Mouse (Mus musculus) liver, embryonic 14.5 days (tissue): ENCODE data around the gene Zfyve26. TPM values are rescaled to one million over a fixed set of nuclear protein-coding genes. Genes with fewer than 3 reads are reported as not detected.

Experiments
- ATAC-seq: fragments of 200-750 bp; cut with Nextera tagmentation; 2 replicates; pipeline ENCODE4 v1.8.0; 2017; ENCODE audit warnings: moderate number of reproducible peaks, mild to moderate bottlenecking, moderate library complexity; ENCODE audit not compliant: insufficient read depth
- DNase-seq, 3 experiments: peaks; one replicate each; pipeline ENCODE4 v3.0.0-alpha.2; 2012 to 2013; ENCODE audit warnings: low read depth in 3 of 3, low spot score in 3 of 3
- H3K27ac ChIP-seq: fragments of 300-500 bp; sonication (generic); 2 replicates; pipeline ENCODE4 v1.5.1; 2014; ENCODE audit warnings: moderate library complexity, mild to moderate bottlenecking, control low read depth, inconsistent platforms
- H3K27me3 ChIP-seq: fragments of 300-500 bp; sonication (generic); 2 replicates; pipeline ENCODE4 v1.6.1; 2014; ENCODE audit warnings: mild to moderate bottlenecking, low read length, moderate library complexity; ENCODE audit not compliant: control insufficient read depth, insufficient read depth
- H3K36me3 ChIP-seq: fragments of 300-500 bp; sonication (generic); replicated peaks from 2 replicates; pipeline ENCODE4 v1.6.1; 2014; ENCODE audit warnings: low read depth; ENCODE audit not compliant: control insufficient read depth, insufficient read depth
- H3K4me1 ChIP-seq, 2 experiments: fragments of 200-500 bp in 1 of 2; fragments of 300-500 bp in 1 of 2; sonication (generic) in 1 of 2; replicated peaks; 2 replicates each; pipeline ENCODE4 v1.6.1; 2012 to 2014; ENCODE audit warnings: antibody characterized with exemption in 1 of 2, inconsistent platforms in 1 of 2, low read length in 1 of 2; ENCODE audit not compliant: control insufficient read depth in 2 of 2, insufficient read depth in 2 of 2
- H3K4me2 ChIP-seq: fragments of 300-500 bp; sonication (generic); 2 replicates; pipeline ENCODE4 v1.6.1; 2014; ENCODE audit warnings: low read depth, mild to moderate bottlenecking, control low read depth, moderate library complexity
- H3K4me3 ChIP-seq, 2 experiments: fragments of 200-500 bp in 1 of 2; fragments of 300-500 bp in 1 of 2; sonication (generic) in 1 of 2; 2 replicates each; pipeline ENCODE4 v1.5.1; 2012 to 2014; ENCODE audit warnings: low read depth in 2 of 2, low read length in 2 of 2, mild to moderate bottlenecking in 2 of 2, control low read depth in 1 of 2, inconsistent platforms in 1 of 2, moderate library complexity in 1 of 2; ENCODE audit not compliant: insufficient read depth in 1 of 2
- H3K9ac ChIP-seq: fragments of 300-500 bp; sonication (generic); replicated peaks from 2 replicates; pipeline ENCODE4 v1.6.1; 2014; ENCODE audit warnings: mild to moderate bottlenecking, control low read depth, moderate library complexity
- H3K9me3 ChIP-seq: fragments of 300-500 bp; sonication (generic); 2 replicates; pipeline ENCODE4 v1.6.1; 2016; ENCODE audit warnings: low read length, mixed read lengths; ENCODE audit not compliant: control insufficient read depth
- CTCF ChIP-seq: IDR thresholded peaks from 2 replicates; pipeline ENCODE4 v1.5.1; 2016; ENCODE audit warnings: antibody characterized with exemption, low read depth, control low read depth
- EP300 ChIP-seq: IDR thresholded peaks from 2 replicates; pipeline ENCODE4 v1.6.1; 2016; ENCODE audit warnings: antibody characterized with exemption, low read depth
- WGBS: fragments of 180-500 bp; shearing (Covaris S2); extraction: QIAGEN DNeasy Blood & Tissue Kit; methylation state at CpG from one replicate; pipeline ENCODE4 v1.1.7; 2014; ENCODE audit not compliant: insufficient replicate concordance; 5-methylcytosine and 5-hydroxymethylcytosine counted together
- polyA plus RNA-seq, 2 experiments: library from polyadenylated mRNA; depleted of rRNA in 1 of 2; stranded (reverse) in 1 of 2; unstranded in 1 of 2; fragments of >200 nt; fragmentation: Nextera tagmentation in 1 of 2; extraction: Ambion mirVana in 1 of 2; gene quantifications; 2 replicates each; pipeline versions ENCODE4 v1.2.1 to v1.2.3; 2012 to 2014

Gene Zfyve26
- polyA plus RNA-seq (2012; rRNA removed): 7.7 and 12.5 TPM in 2 replicates
- 7.0 and 7.6 TPM in 2 replicates for polyA plus RNA-seq (2014; fragmentation: Nextera tagmentation; extraction: Ambion mirVana)

- peak within 1 kb of the TSS; percentile 81 for H3K9ac ChIP-seq
- H3K27ac ChIP-seq: peak within 1 kb of the TSS; percentile 70
- peaks cover 1% of the 10 kb centered on the region; the same call in 1 of the 2 replicates for H3K36me3 ChIP-seq
- no peaks in the 10 kb centered on the region for H3K27me3 ChIP-seq
- H3K9me3 ChIP-seq: no peaks in the 10 kb centered on the region
- H3K4me2 ChIP-seq: peak within 1 kb of the TSS; percentile 99
- ATAC-seq (peak; percentile 89), DNase-seq (peak; percentile 95 to 96 (median 95))
- peak within 1 kb of the TSS; percentile 74 to 96 for H3K4me3 ChIP-seq
- TF ChIP-seq CTCF: peak; percentile 52
- TF ChIP-seq EP300: no peak
- WGBS: under 1% methylated on average over 29 of the region's 29 CpGs
- H3K4me1 ChIP-seq: peaks cover 0 to 6% of the 10 kb centered on the region in 2 experiments; a peak in 3 of 4 replicates
These were observed at the start of gene Zfyve26 for GRCm38 (mm10) chr12:79296126-79296816. Gene Zfyve26 (minus strand): TSS chr12:79296304.

- H3K4me3 ChIP-seq: no peak overlapping the region
- no peaks in the 10 kb centered on the region for H3K4me1 ChIP-seq
- no peak for ATAC-seq
- H3K36me3 ChIP-seq: no peaks in the 10 kb centered on the region
- no peak overlapping the region for H3K27ac ChIP-seq
- no peak overlapping the region for H3K4me2 ChIP-seq
- H3K9ac ChIP-seq: no peak overlapping the region
- 72% methylated on average over 6 of the region's 6 CpGs for WGBS
- no peaks in the 10 kb centered on the region for H3K27me3 ChIP-seq
- H3K9me3 ChIP-seq: no peaks in the 10 kb centered on the region
- TF ChIP-seq EP300 (no peak), CTCF (no peak)
- DNase-seq: no peak
These were observed 45.3 kb upstream of the Zfyve26 start for GRCm38 (mm10) chr12:79341291-79341845.

GRCm38 (mm10) chr12:79340513-79340912 lies 44.4 kb upstream of the Zfyve26 start:
- no peak for ATAC-seq
- no peak for DNase-seq
- Histone ChIP-seq H3K4me1 (no peaks in the 10 kb centered on the region), H3K27ac (no peak overlapping the region), H3K9ac (no peak overlapping the region), H3K27me3 (no peaks in the 10 kb centered on the region), H3K4me2 (no peak overlapping the region), H3K9me3 (no peaks in the 10 kb centered on the region), H3K4me3 (no peak overlapping the region), H3K36me3 (no peaks in the 10 kb centered on the region)
- WGBS: 71% methylated on average over 6 of the region's 6 CpGs
- TF ChIP-seq CTCF: no peak
- no peak for TF ChIP-seq EP300

- ATAC-seq (no peak), DNase-seq (no peak)
- Histone ChIP-seq H3K27ac (no peak overlapping the region), H3K9me3 (no peaks in the 10 kb centered on the region), H3K9ac (no peak overlapping the region), H3K4me1 (no peaks in the 10 kb centered on the region), H3K27me3 (no peaks in the 10 kb centered on the region), H3K4me2 (no peak overlapping the region), H3K36me3 (peaks cover 8% of the 10 kb centered on the region), H3K4me3 (no peak overlapping the region)
- WGBS: 75% methylated on average over 8 of the region's 8 CpGs
- TF ChIP-seq CTCF (no peak), EP300 (no peak)
These were observed 42.7 kb upstream of the Zfyve26 start for GRCm38 (mm10) chr12:79338791-79339190.

- Histone ChIP-seq H3K27me3 (no peaks in the 10 kb centered on the region), H3K9me3 (no peaks in the 10 kb centered on the region), H3K9ac (no peak overlapping the region), H3K4me2 (no peak overlapping the region), H3K27ac (no peak overlapping the region), H3K4me1 (peaks cover 0 to 4% of the 10 kb centered on the region in 2 experiments; a peak in 2 of 4 replicates), H3K36me3 (peaks cover 8% of the 10 kb centered on the region), H3K4me3 (no peak overlapping the region)
- no peak for TF ChIP-seq CTCF
- no peak for TF ChIP-seq EP300
- ATAC-seq: no peak
- WGBS: 69% methylated on average over 4 of the region's 4 CpGs
- no peak for DNase-seq
These were observed 35.6 kb upstream of the Zfyve26 start for GRCm38 (mm10) chr12:79331722-79332121.
